ENCODE assay signal across 8 mouse cellular contexts in the genomic region with DNA sequence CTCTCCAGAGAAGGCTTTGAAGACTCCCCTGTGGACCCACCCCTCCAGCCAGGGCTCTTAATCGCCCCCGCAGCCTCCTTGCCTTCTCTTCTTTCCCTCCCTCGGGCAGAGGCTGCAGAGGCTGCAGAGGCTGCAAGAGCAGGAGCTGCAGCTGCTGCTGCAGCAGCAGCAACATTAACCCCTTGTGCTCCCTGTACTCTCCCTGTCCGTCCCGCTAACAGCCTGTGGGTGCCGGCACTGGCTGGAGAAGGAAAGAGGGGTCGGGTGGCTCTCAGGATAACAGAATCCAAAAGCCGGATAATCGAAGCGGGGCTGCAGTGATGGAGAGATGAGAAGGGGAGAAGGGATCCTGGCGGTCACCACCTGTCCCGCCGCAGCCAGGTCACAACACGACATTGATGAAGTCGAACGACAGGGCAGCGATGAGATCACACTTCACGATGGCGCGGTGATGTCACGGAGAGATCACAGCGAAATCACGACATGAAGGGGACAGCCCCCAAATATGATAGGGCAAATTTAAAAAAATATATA. TPM values are rescaled to one million over a fixed set of nuclear protein-coding genes. Genes with fewer than 3 reads are reported as not detected.
DNase-seq lines count a peak whose midpoint lies in the region; ATAC-seq lines count a peak whose summit lies in the region.

No protein-coding gene starts in this region.

- peaks cover 52% of the 10 kb centered on the region for H3K4me1 ChIP-seq in hindbrain, embryonic 10.5 days (replicated peaks)
- H3K4me1 ChIP-seq in stomach, embryonic 14.5 days (ENCODE audit: control insufficient read depth, insufficient read depth, low read length), result peaks cover 26% of the 10 kb centered on the region

- no peak for ATAC-seq in CD4-positive, CD25-positive, alpha-beta regulatory T cell, adult 4 months
- ATAC-seq in stomach, embryonic 14.5 days (ENCODE audit: insufficient number of reproducible peaks, insufficient read depth, low FRiP score, low read depth), result no peak

- peak; percentile 70 for DNase-seq in CD4-positive, CD25-positive, alpha-beta regulatory T cell, adult 2 months (ENCODE audit: low read depth, low spot score)
- peak; percentile 53 to 60 for DNase-seq in layer of hippocampus, postnatal 10 days (ENCODE audit: low spot score in 2 of 2)
- no peak for DNase-seq in layer of hippocampus, adult 18-20 months (ENCODE audit: low spot score in 2 of 2)
- DNase-seq in cerebellum, adult 8-10 months, result peak; percentile 65
- DNase-seq in hindbrain, embryonic 10.5 days (ENCODE audit: low spot score), result peak; percentile 62
- peak; percentile 20 for DNase-seq in lung, postnatal 14 days

- WGBS in hindbrain, embryonic 10.5 days, result under 1% methylated on average over 23 of the region's 23 CpGs
- WGBS in stomach, embryonic 14.5 days, result 0% methylated on average over 23 of the region's 23 CpGs

- peak overlapping the region; percentile 99 for H3K4me2 ChIP-seq in stomach, embryonic 14.5 days (replicated peaks; ENCODE audit: low read depth, low read length)

- no peaks in the 10 kb centered on the region for H3K9me3 ChIP-seq in hindbrain, embryonic 10.5 days
- no peaks in the 10 kb centered on the region for H3K9me3 ChIP-seq in stomach, embryonic 14.5 days (ENCODE audit: control insufficient read depth, low read depth, low read length)

- H3K9ac ChIP-seq in stomach, embryonic 14.5 days (replicated peaks; ENCODE audit: low read depth, low read length), result peak overlapping the region; percentile 59

- peaks cover 44% of the 10 kb centered on the region for H3K36me3 ChIP-seq in hindbrain, embryonic 10.5 days
- H3K36me3 ChIP-seq in stomach, embryonic 14.5 days (ENCODE audit: control insufficient read depth, insufficient read depth, low read length), result peaks cover 20% of the 10 kb centered on the region

- peak overlapping the region; percentile 98 for H3K27ac ChIP-seq in hindbrain, embryonic 10.5 days
- no peak overlapping the region for H3K27ac ChIP-seq in stomach, embryonic 14.5 days (ENCODE audit: low read length)

- H3K4me3 ChIP-seq in hindbrain, embryonic 10.5 days, result peak overlapping the region; percentile 76
- peak overlapping the region; percentile 91 for H3K4me3 ChIP-seq in stomach, embryonic 14.5 days (ENCODE audit: low read depth, low read length)

- H3K27me3 ChIP-seq in hindbrain, embryonic 10.5 days (ENCODE audit: insufficient read depth, poor library complexity, severe bottlenecking), result no peaks in the 10 kb centered on the region
- no peaks in the 10 kb centered on the region for H3K27me3 ChIP-seq in stomach, embryonic 14.5 days (ENCODE audit: control insufficient read depth, insufficient read depth, low read length)

RNA-seq across cellular contexts. Expression of gene Ncdn, which starts 0.6 kb away (rescaled TPM):
- 10 to 100 TPM in 1 of 2 experiments, 1 to 10 TPM in 1; 8.7 to 12.1 TPM for polyA plus RNA-seq in CD4-positive, CD25-positive, alpha-beta regulatory T cell, adult 4 months (2017; shearing (Covaris generic))
- 100 to 1,000 TPM; 742 to 746 TPM for total RNA-seq in layer of hippocampus, postnatal 10 days (2021)
- total RNA-seq in layer of hippocampus, adult 18-20 months (2021), result 1,000 to 10,000 TPM; 2,035 to 2,092 TPM
- 35.6 and 49.1 TPM in 2 replicates for polyA plus RNA-seq in hindbrain, embryonic 10.5 days (2016; fragmentation: Nextera tagmentation; extraction: Ambion mirVana)
- polyA plus RNA-seq in stomach, embryonic 14.5 days (2014; fragmentation: Nextera tagmentation; extraction: Ambion mirVana), result 21.9 and 23.9 TPM in 2 replicates

RNA-seq across cellular contexts. Expression of gene AU040320, which starts 0.7 kb away (rescaled TPM):
- polyA plus RNA-seq in CD4-positive, CD25-positive, alpha-beta regulatory T cell, adult 4 months (2017; shearing (Covaris generic)), result 10 to 100 TPM; 21.4 to 22.1 TPM
- total RNA-seq in layer of hippocampus, postnatal 10 days (2021), result 10 to 100 TPM; 48.1 to 48.9 TPM
- 10 to 100 TPM; 60.9 to 61.3 TPM for total RNA-seq in layer of hippocampus, adult 18-20 months (2021)
- polyA plus RNA-seq in hindbrain, embryonic 10.5 days (2016; fragmentation: Nextera tagmentation; extraction: Ambion mirVana), result 25.3 and 31.4 TPM in 2 replicates
- polyA plus RNA-seq in stomach, embryonic 14.5 days (2014; fragmentation: Nextera tagmentation; extraction: Ambion mirVana), result 22.4 and 30.1 TPM in 2 replicates

RNA-seq across cellular contexts. Expression of gene Tfap2e, which starts 16.6 kb away (rescaled TPM):
- not detected for polyA plus RNA-seq in CD4-positive, CD25-positive, alpha-beta regulatory T cell, adult 4 months (2017; shearing (Covaris generic))
- total RNA-seq in layer of hippocampus, postnatal 10 days (2021), result not detected
- not detected for total RNA-seq in layer of hippocampus, adult 18-20 months (2021)
- polyA plus RNA-seq in hindbrain, embryonic 10.5 days (2016; fragmentation: Nextera tagmentation; extraction: Ambion mirVana), result 0.73 and 1.8 TPM in 2 replicates
- polyA plus RNA-seq in stomach, embryonic 14.5 days (2014; fragmentation: Nextera tagmentation; extraction: Ambion mirVana), result not detected in 2 replicates

Comparison
In these comparisons a context has a peak if more than half of its experiments do, and no peak if none do; other contexts are left out.
1. DNase-seq: peak in CD4-positive, CD25-positive, alpha-beta regulatory T cell, adult 2 months (single experiment), layer of hippocampus, postnatal 10 days (2 of 2), cerebellum, adult 8-10 months (single experiment), hindbrain, embryonic 10.5 days (single experiment) and lung, postnatal 14 days (single experiment); none in layer of hippocampus, adult 18-20 months (0 of 2).